23 mouse cellular contexts compared by ENCODE assay signal in the genomic region with DNA sequence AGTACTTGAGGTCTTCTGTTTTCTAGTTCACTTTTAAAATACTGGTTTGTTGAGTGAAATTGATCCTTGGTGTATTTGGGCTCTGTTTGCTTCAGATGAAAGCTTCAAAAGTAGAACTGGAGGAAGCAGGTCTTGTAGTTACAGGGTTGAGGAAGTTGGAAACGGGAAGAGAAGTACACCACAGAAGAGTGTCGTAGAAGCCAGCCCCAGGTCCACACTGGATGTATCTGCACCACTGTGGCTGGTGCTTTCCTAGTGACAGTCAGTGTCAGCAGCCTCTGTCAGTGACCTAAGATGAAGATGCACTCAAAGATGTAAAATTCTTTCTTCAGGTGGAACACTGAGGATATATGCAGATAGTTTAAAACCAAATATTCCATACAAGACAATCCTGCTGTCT.
"Had no signal": no experiment of that assay in that cellular context is flagged by ENCODE, and none has a peak within 500 bp of the region (broad histone marks: within the 10 kb centered on the region; RNA-seq: fewer than 3 reads in every experiment).

No protein-coding gene starts in this region.

- DNase-seq: kidney, adult 18-20 months; kidney, adult 9 months; kidney, postnatal 14 days; kidney, postnatal 4 days; liver; lung, adult 18-20 months; lung, postnatal 10 days; lung, postnatal 4 days; retina, postnatal 1 day; right cerebral cortex, postnatal 25 days; spleen, adult 18-20 months; thymus, adult 18-20 months; thymus, postnatal 4 days had no signal

- H3K36me3 ChIP-seq: liver, embryonic 12.5 days; liver, embryonic 15.5 days had no signal

- H3K9me3 ChIP-seq: limb, embryonic 10.5 days; limb, embryonic 13.5 days; liver, embryonic 12.5 days; liver, embryonic 15.5 days; lung, embryonic 15.5 days; megakaryocyte, embryonic 14.5 days; midbrain, embryonic 12.5 days; midbrain, embryonic 15.5 days; neural tube, embryonic 12.5 days; neural tube, embryonic 15.5 days had no signal

- H3K27me3 ChIP-seq: limb, embryonic 13.5 days; liver, embryonic 12.5 days; liver, embryonic 15.5 days; lung, embryonic 15.5 days; megakaryocyte, embryonic 14.5 days; midbrain, embryonic 12.5 days; midbrain, embryonic 15.5 days; neural tube, embryonic 12.5 days; neural tube, embryonic 15.5 days had no signal

- ATAC-seq: liver, embryonic 12.5 days; midbrain, embryonic 15.5 days had no signal

- H3K27ac ChIP-seq: limb, embryonic 10.5 days; limb, embryonic 13.5 days; liver, embryonic 12.5 days; liver, embryonic 15.5 days; lung, embryonic 15.5 days; midbrain, embryonic 12.5 days; midbrain, embryonic 15.5 days; neural tube, embryonic 12.5 days; neural tube, embryonic 15.5 days had no signal

- H3K4me1 ChIP-seq: limb, embryonic 10.5 days; limb, embryonic 13.5 days; liver, embryonic 12.5 days; liver, embryonic 15.5 days; lung, embryonic 15.5 days; megakaryocyte, embryonic 14.5 days; midbrain, embryonic 12.5 days; midbrain, embryonic 15.5 days; neural tube, embryonic 12.5 days; neural tube, embryonic 15.5 days had no signal

- H3K4me2 ChIP-seq: limb, embryonic 13.5 days; liver, embryonic 12.5 days; liver, embryonic 15.5 days; lung, embryonic 15.5 days; midbrain, embryonic 12.5 days; midbrain, embryonic 15.5 days; neural tube, embryonic 12.5 days; neural tube, embryonic 15.5 days had no signal

- H3K4me3 ChIP-seq: limb, embryonic 10.5 days; limb, embryonic 13.5 days; liver, embryonic 12.5 days; liver, embryonic 15.5 days; lung, embryonic 15.5 days; megakaryocyte, embryonic 14.5 days; midbrain, embryonic 12.5 days; midbrain, embryonic 15.5 days; neural tube, embryonic 12.5 days; neural tube, embryonic 15.5 days had no signal

- H3K9ac ChIP-seq: limb, embryonic 13.5 days; liver, embryonic 12.5 days; liver, embryonic 15.5 days; lung, embryonic 15.5 days; midbrain, embryonic 12.5 days; midbrain, embryonic 15.5 days; neural tube, embryonic 12.5 days; neural tube, embryonic 15.5 days had no signal
